Mouse (Mus musculus): Measurements from ENCODE around the gene Tmem98.

Tmem98 gene

GRCm38 (mm10) chr11:80854430-80854829, 44.5 kb downstream of the Tmem98 start:
- no peak for DNase-seq (ENCODE audit: low read depth, low spot score)

- DNase-seq (ENCODE audit: low read depth, low spot score): no peak
Observed at GRCm38 (mm10) chr11:80854908-80855307, 44.9 kb downstream of the Tmem98 start.

- DNase-seq (ENCODE audit: low read depth, low spot score): no peak
Observed at GRCm38 (mm10) chr11:80856827-80857226, 46.9 kb downstream of the Tmem98 start.

GRCm38 (mm10) chr11:80858065-80858464, 48.1 kb downstream of the Tmem98 start, which contains the start of gene Spaca3:
Gene Spaca3 (plus strand): TSS chr11:80858365.
- DNase-seq (ENCODE audit: low read depth, low spot score): no peak

GRCm38 (mm10) chr11:80862941-80863340, 53.0 kb downstream of the Tmem98 start:
- DNase-seq (ENCODE audit: low read depth, low spot score): no peak

- DNase-seq (ENCODE audit: low read depth, low spot score): no peak
Observed at GRCm38 (mm10) chr11:80868039-80868438, 58.1 kb downstream of the Tmem98 start.
